Mouse (Mus musculus) liver, adult (tissue): ENCODE measurements around the gene Btbd6.

Source experiments
- GATA4 ChIP-seq: IDR thresholded peaks from 2 replicates; pipeline ENCODE4 v1.6.1; 2014; ENCODE audit warnings: mild to moderate bottlenecking, low read length; ENCODE audit not compliant: insufficient replicate concordance

The Btbd6 gene

GRCm38 (mm10) chr12:113013604-113014558 is 37.6 kb downstream of the Btbd6 start, which contains the start of gene Pacs2:
Gene Pacs2 (plus strand): TSS chr12:113014508.
- TF ChIP-seq GATA4 = no peak

GRCm38 (mm10) chr12:113014561-113015556 is 38.6 kb downstream of the Btbd6 start:
- TF ChIP-seq GATA4 = no peak

- no peak for TF ChIP-seq GATA4
These were observed 39.7 kb downstream of the Btbd6 start for GRCm38 (mm10) chr12:113015956-113016355.

- no peak for TF ChIP-seq GATA4
These were observed 40.7 kb downstream of the Btbd6 start for GRCm38 (mm10) chr12:113016976-113017375.

- no peak for TF ChIP-seq GATA4
These were observed 41.2 kb downstream of the Btbd6 start for GRCm38 (mm10) chr12:113017429-113017984.

- no peak for TF ChIP-seq GATA4
These were observed 42.5 kb downstream of the Btbd6 start for GRCm38 (mm10) chr12:113018763-113019162.

- no peak for TF ChIP-seq GATA4
These were observed 45.2 kb downstream of the Btbd6 start for GRCm38 (mm10) chr12:113021488-113021887.

GRCm38 (mm10) chr12:113023082-113023481 is 46.8 kb downstream of the Btbd6 start:
- TF ChIP-seq GATA4 = no peak

- no peak for TF ChIP-seq GATA4
These were observed 50.3 kb downstream of the Btbd6 start for GRCm38 (mm10) chr12:113026557-113026956.

GRCm38 (mm10) chr12:113027495-113027894 is 51.2 kb downstream of the Btbd6 start:
- TF ChIP-seq GATA4 = no peak

- no peak for TF ChIP-seq GATA4
These were observed 51.8 kb downstream of the Btbd6 start for GRCm38 (mm10) chr12:113028067-113028466.
